16 mouse cellular contexts compared by ENCODE assay signal in the genomic region with DNA sequence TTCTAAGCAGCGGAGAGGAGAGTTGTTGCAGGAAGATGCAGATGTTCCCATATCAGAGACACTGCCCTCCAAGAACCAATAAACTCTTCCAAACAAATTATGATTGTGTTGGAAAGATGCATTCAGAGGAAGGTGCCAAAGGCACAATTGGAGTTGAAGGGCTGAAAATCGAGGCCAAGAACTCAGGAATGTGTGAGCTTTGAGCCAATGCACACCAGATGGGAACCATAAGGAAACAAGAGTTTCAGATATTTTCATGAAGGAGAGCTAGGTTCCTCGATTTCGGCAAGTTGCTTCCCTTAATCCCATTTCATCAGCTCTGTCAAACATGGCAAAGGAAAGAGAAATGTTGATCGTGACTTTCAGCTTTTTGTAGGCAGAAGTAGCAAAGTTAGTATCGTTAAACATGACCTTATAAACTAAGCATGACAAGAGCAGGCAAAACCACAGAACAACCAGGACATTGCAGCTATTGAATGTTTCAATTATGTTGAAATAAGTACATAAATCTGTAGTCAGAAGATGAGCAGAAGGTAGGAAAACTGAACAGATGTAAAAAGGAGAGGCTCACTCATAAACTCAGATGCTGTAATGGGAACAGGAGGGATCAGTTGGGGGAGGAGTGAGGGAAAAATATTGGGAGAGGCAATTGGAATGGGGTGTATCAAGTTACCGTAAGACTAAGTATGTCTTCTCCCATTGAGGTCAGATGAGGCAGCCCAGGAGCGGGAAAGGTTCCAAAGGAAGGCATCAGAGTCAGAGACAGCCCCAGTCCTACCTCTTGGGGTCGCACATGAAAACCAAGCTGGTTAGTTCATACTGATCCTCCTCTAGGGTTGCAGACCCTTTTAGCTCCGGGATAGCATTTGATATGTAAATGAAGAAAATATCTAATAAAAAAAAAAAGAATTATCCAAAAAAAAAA.
A peak's percentile ranks its signal among the peaks of the same experiment; 100 is the strongest.
DNase-seq lines count a peak whose midpoint lies in the region; ATAC-seq and TF ChIP-seq lines count a peak whose summit lies in the region.
"Had no signal": no experiment of that assay in that cellular context is flagged by ENCODE, and none has a peak within 500 bp of the region (broad histone marks: within the 10 kb centered on the region; RNA-seq: fewer than 3 reads in every experiment).

No protein-coding gene starts in this region.

- no peaks in the 10 kb centered on the region for H3K27me3 ChIP-seq in hindbrain, postnatal 0 days (ENCODE audit: insufficient read depth, low read length)
- H3K27me3 ChIP-seq in hindbrain, embryonic 10.5 days (ENCODE audit: insufficient read depth, poor library complexity, severe bottlenecking): no peaks in the 10 kb centered on the region
- H3K27me3 ChIP-seq: hindbrain, embryonic 13.5 days; megakaryocyte, embryonic 14.5 days had no signal

- 82% methylated on average over 10 of the region's 10 CpGs for WGBS in hindbrain, postnatal 0 days
- 82% methylated on average over 10 of the region's 10 CpGs for WGBS in hindbrain, embryonic 10.5 days

- H3K9me3 ChIP-seq in hindbrain, postnatal 0 days (ENCODE audit: low read length): no peaks in the 10 kb centered on the region
- no peaks in the 10 kb centered on the region for H3K9me3 ChIP-seq in hindbrain, embryonic 10.5 days
- H3K9me3 ChIP-seq: hindbrain, embryonic 13.5 days; megakaryocyte, embryonic 14.5 days had no signal

- H3K4me1 ChIP-seq in hindbrain, postnatal 0 days (ENCODE audit: insufficient read depth, low read length): no peaks in the 10 kb centered on the region
- H3K4me1 ChIP-seq in hindbrain, embryonic 10.5 days (replicated peaks): no peaks in the 10 kb centered on the region
- H3K4me1 ChIP-seq: hindbrain, embryonic 13.5 days had no signal

- H3K36me3 ChIP-seq in hindbrain, postnatal 0 days (ENCODE audit: insufficient read depth, low read length): no peaks in the 10 kb centered on the region
- no peaks in the 10 kb centered on the region for H3K36me3 ChIP-seq in hindbrain, embryonic 10.5 days
- H3K36me3 ChIP-seq: hindbrain, embryonic 13.5 days had no signal

- no peak for ATAC-seq in hindbrain, postnatal 0 days
- ATAC-seq in erythroblast, adult 5-6 weeks (replicated peaks; ENCODE audit: low FRiP score, poor library complexity, severe bottlenecking): no peak
- ATAC-seq: intestine, postnatal 0 days had no signal

- no peak overlapping the region for H3K27ac ChIP-seq in hindbrain, postnatal 0 days
- no peak overlapping the region for H3K27ac ChIP-seq in hindbrain, embryonic 10.5 days
- H3K27ac ChIP-seq: hindbrain, embryonic 13.5 days; liver, embryonic 14.5 days had no signal

- no peak overlapping the region for H3K4me2 ChIP-seq in hindbrain, postnatal 0 days (ENCODE audit: low read depth, low read length)
- H3K4me2 ChIP-seq: hindbrain, embryonic 13.5 days had no signal

- peak; percentile 56 to 72 for DNase-seq in cerebellum, postnatal 14 days
- no peak for DNase-seq in cerebellum, adult 8-10 months
- peak; percentile 26 for DNase-seq in hindbrain, postnatal 0 days (ENCODE audit: low spot score)
- DNase-seq in hindbrain, embryonic 10.5 days (ENCODE audit: low spot score): no peak
- peak; percentile 3 for DNase-seq in 3T3-L1 (ENCODE audit: low read depth, low spot score)
- peak; percentile 2 to 47 for DNase-seq in layer of hippocampus, adult 18-20 months (ENCODE audit: low spot score in 2 of 2)
- DNase-seq in left cerebral cortex, postnatal 14 days (ENCODE audit: low spot score in 2 of 2): no peak
- DNase-seq: adrenal gland, adult 8-10 months; cerebellum, adult 11 months; kidney, postnatal 25 days had no signal

- intact Hi-C loops in left cerebral cortex, postnatal 14 days (cut with DNase I): no loop called here

- no peak overlapping the region for H3K4me3 ChIP-seq in hindbrain, postnatal 0 days (ENCODE audit: low read length)
- H3K4me3 ChIP-seq in hindbrain, embryonic 10.5 days: no peak overlapping the region
- H3K4me3 ChIP-seq: erythroblast, embryonic 14.5 days; hindbrain, embryonic 13.5 days had no signal

- TF ChIP-seq CTCF in hindbrain, postnatal 0 days (IDR thresholded peaks at IDR 0.05; ENCODE audit: low read depth): no peak

- H3K9ac ChIP-seq in hindbrain, postnatal 0 days (replicated peaks; ENCODE audit: low read length): no peak overlapping the region
- H3K9ac ChIP-seq: hindbrain, embryonic 13.5 days; liver, embryonic 14.5 days had no signal

Comparison
In these comparisons a context has a peak if more than half of its experiments do, and no peak if none do; other contexts are left out.
1. DNase-seq: peak in cerebellum, postnatal 14 days (2 of 2), hindbrain, postnatal 0 days (single experiment), 3T3-L1 (single experiment) and layer of hippocampus, adult 18-20 months (2 of 2); none in cerebellum, adult 8-10 months (single experiment), hindbrain, embryonic 10.5 days (single experiment) and left cerebral cortex, postnatal 14 days (0 of 2).